Mouse (Mus musculus) neural tube, embryonic 11.5 days (tissue): ENCODE measurements around the gene Slc22a5. TPM values are rescaled to one million over a fixed set of nuclear protein-coding genes. Genes with fewer than 3 reads are reported as not detected.

Source experiments
- ATAC-seq: fragments of 200-750 bp; cut with Nextera tagmentation; 2 replicates; pipeline ENCODE4 v1.8.0; 2017; ENCODE audit warnings: moderate number of reproducible peaks, mild to moderate bottlenecking, moderate TSS enrichment, moderate library complexity; ENCODE audit not compliant: insufficient read depth, low FRiP score, low TSS enrichment
- DNase-seq: peaks from one replicate; pipeline ENCODE4 v3.0.0-alpha.2; 2015; ENCODE audit warnings: low spot score
- H3K27ac ChIP-seq: fragments of 300-500 bp; sonication (generic); 2 replicates; pipeline ENCODE4 v1.5.1; 2014; ENCODE audit warnings: low read depth, mild to moderate bottlenecking, low read length
- H3K27me3 ChIP-seq: fragments of 300-500 bp; sonication (generic); 2 replicates; pipeline ENCODE4 v1.6.1; 2014; ENCODE audit warnings: mild to moderate bottlenecking, low read length, mixed read lengths; ENCODE audit not compliant: control insufficient read depth, insufficient read depth
- H3K36me3 ChIP-seq: fragments of 300-500 bp; sonication (generic); 2 replicates; pipeline ENCODE4 v1.6.1; 2014; ENCODE audit warnings: mild to moderate bottlenecking, low read length, moderate library complexity, mixed read lengths; ENCODE audit not compliant: control insufficient read depth, insufficient read depth
- H3K4me1 ChIP-seq: fragments of 300-500 bp; sonication (generic); 2 replicates; pipeline ENCODE4 v1.6.1; 2014; ENCODE audit warnings: low read length, mixed read lengths; ENCODE audit not compliant: control insufficient read depth, insufficient read depth
- H3K4me2 ChIP-seq: fragments of 300-500 bp; sonication (generic); 2 replicates; pipeline ENCODE4 v1.6.1; 2014; ENCODE audit warnings: low read depth, mild to moderate bottlenecking, moderate library complexity
- H3K4me3 ChIP-seq: fragments of 300-500 bp; sonication (generic); 2 replicates; pipeline ENCODE4 v1.5.1; 2014; ENCODE audit warnings: low read depth, low read length
- H3K9ac ChIP-seq: fragments of 300-500 bp; sonication (generic); 2 replicates; pipeline ENCODE4 v1.6.1; 2014; ENCODE audit warnings: mild to moderate bottlenecking, low read length
- H3K9me3 ChIP-seq: fragments of 300-500 bp; sonication (generic); 2 replicates; pipeline ENCODE4 v1.6.1; 2016; ENCODE audit warnings: low read length; ENCODE audit not compliant: control insufficient read depth
- WGBS: fragments of 180-500 bp; shearing (Covaris S2); extraction: QIAGEN DNeasy Blood & Tissue Kit; methylation state at CpG from one replicate; pipeline ENCODE4 v1.1.7; 2014; 5-methylcytosine and 5-hydroxymethylcytosine counted together
- polyA plus RNA-seq: library from polyadenylated mRNA; unstranded; fragments of >200 nt; fragmentation: Nextera tagmentation; extraction: Ambion mirVana; gene quantifications from 2 replicates; pipeline ENCODE4 v1.2.1, GENCODE M21; 2014

Gene Slc22a5
- polyA plus RNA-seq, 1 experiment from 2014 or later, result 7.8 TPM

DNA sequence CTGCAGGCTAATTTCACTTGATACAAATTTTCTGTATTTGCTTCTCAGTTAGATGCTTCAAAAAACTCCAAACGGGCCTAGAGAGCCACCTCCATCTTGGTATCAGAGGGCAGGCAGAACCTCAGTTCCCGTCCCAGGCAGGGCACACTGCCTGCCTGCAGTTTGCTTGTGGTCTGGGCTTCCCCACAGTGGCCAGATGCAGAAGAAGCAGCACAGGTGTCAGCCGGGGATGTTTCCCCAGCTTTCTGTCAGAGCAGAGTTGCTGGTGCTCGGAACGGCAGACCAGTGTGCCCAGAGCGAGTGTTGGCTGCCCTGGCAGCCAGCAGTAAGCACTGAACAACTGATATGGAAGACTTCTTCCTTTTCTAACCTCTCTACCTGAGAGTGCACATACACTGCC is 52.3 kb downstream of the Slc22a5 start:
- Histone ChIP-seq H3K9ac (no peak overlapping the region), H3K27me3 (no peaks in the 10 kb centered on the region), H3K4me2 (no peak overlapping the region), H3K36me3 (no peaks in the 10 kb centered on the region), H3K4me1 (no peaks in the 10 kb centered on the region), H3K9me3 (no peaks in the 10 kb centered on the region), H3K4me3 (no peak overlapping the region), H3K27ac (no peak overlapping the region)
- WGBS, result 69% methylated on average over 6 of the region's 6 CpGs
- ATAC-seq (no peak), DNase-seq (no peak)

DNA sequence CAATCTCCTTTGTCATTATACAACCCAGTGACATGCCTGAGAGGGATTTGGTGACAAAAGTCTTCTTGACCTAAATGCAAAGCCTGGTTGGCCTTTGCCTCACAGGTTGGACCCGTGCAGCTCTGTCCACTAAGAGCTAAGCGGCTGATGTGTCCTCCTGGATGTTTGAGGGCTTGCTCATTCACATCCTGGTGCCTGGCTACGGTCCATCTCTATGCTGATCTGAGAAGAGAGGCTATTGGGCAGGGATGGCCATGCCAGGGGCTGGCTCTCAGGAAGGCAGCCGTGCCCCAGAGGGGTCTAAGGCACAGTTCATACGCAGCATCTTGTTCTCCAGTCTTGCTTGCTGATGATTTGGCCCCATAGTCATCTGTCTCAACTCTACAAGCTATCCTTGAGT is 53.7 kb downstream of the Slc22a5 start:
- H3K4me1 ChIP-seq, result no peaks in the 10 kb centered on the region
- no peak overlapping the region for H3K27ac ChIP-seq
- no peak overlapping the region for H3K4me2 ChIP-seq
- H3K9ac ChIP-seq, result no peak overlapping the region
- no peaks in the 10 kb centered on the region for H3K9me3 ChIP-seq
- no peak overlapping the region for H3K4me3 ChIP-seq
- H3K27me3 ChIP-seq, result no peaks in the 10 kb centered on the region
- H3K36me3 ChIP-seq, result no peaks in the 10 kb centered on the region
- DNase-seq (no peak), ATAC-seq (no peak)
- 94% methylated on average over 5 of the region's 5 CpGs for WGBS

DNA sequence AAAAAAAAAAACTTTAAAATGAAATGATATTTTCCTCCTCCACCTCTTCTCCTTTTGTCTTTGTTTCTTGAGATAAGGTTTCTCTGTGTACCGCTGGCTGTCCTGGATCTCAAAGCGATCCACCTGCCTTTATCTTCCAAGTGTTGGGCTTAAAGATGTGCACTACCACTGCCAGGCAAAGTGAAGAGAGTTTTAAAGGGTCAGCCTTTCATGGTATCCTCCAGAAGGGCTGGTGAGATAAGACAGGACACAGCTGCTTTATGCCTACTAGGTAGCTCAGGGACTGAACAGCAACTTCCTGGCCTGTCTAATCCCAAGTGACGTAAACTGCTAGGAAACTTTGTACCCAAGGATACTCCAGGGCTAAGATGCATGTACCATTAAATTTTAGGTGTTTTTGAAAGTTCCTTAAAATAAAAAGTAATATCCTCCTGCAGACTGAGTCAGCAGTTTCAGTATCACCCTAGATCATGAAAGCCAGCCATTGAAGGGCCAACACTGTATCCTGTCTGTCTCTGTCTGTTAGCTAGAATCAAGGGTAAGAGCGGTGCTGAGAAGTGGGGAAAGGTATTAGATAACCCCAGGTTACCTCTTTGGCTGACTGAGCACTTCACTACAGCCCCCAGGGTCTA is 56.0 kb downstream of the Slc22a5 start:
- no peak for ATAC-seq
- H3K27me3 ChIP-seq, result no peaks in the 10 kb centered on the region
- no peak overlapping the region for H3K27ac ChIP-seq
- H3K9ac ChIP-seq, result no peak overlapping the region
- no peak overlapping the region for H3K4me2 ChIP-seq
- H3K4me3 ChIP-seq, result no peak overlapping the region
- no peaks in the 10 kb centered on the region for H3K9me3 ChIP-seq
- 96% methylated on average over 4 of the region's 4 CpGs for WGBS
- DNase-seq, result no peak
- H3K36me3 ChIP-seq, result no peaks in the 10 kb centered on the region
- H3K4me1 ChIP-seq, result no peaks in the 10 kb centered on the region

DNA sequence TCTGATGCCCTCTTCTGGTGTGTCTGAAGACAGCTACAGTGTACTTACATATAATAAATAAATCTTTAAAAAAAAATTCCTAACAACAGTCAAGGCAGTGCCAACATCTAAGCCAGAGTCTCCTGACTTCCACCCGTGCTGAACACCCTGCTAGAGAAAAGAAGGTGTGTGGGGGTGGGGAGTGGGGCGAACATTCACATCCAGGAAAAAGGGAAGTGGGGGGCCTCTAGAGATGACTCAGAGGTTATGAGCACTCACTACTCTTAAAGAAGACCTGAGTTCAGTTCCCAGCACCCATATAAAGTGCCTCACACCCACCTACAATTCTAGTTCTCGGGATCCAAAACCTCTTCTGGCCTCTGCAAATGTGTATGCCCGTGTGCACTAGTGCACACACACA is 66.1 kb downstream of the Slc22a5 start:
- Histone ChIP-seq H3K9ac (no peak overlapping the region), H3K9me3 (no peaks in the 10 kb centered on the region), H3K36me3 (no peaks in the 10 kb centered on the region), H3K4me1 (no peaks in the 10 kb centered on the region), H3K27me3 (no peaks in the 10 kb centered on the region), H3K4me2 (no peak overlapping the region), H3K4me3 (no peak overlapping the region), H3K27ac (no peak overlapping the region)
- no peak for DNase-seq
- 83% methylated on average over 4 of the region's 4 CpGs for WGBS
- ATAC-seq, result no peak

DNA sequence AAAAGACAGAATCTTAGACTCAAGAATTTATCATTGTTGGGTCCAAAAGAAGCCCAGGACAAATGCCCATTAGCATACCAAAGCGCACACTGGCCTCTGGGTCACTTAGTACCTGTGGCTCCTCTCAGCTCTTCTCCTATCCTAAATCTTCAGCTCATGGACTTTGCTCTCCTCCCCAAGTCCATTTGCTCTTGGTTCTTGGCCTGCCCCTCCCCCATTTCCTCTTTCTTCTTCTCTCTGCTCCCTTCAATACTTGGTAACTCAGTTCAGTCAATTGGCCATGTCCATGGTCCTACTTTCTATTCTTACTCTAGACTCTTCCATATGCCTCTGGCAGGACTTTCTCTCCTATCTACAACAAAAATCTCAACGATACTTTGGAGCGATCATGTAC is 69.5 kb downstream of the Slc22a5 start:
- Histone ChIP-seq H3K4me1 (no peaks in the 10 kb centered on the region), H3K27ac (no peak overlapping the region), H3K9me3 (no peaks in the 10 kb centered on the region), H3K4me2 (no peak overlapping the region), H3K36me3 (no peaks in the 10 kb centered on the region), H3K9ac (no peak overlapping the region), H3K27me3 (no peaks in the 10 kb centered on the region), H3K4me3 (no peak overlapping the region)
- no peak for DNase-seq
- 91% methylated on average over 3 of the region's 3 CpGs for WGBS
- ATAC-seq, result no peak

DNA sequence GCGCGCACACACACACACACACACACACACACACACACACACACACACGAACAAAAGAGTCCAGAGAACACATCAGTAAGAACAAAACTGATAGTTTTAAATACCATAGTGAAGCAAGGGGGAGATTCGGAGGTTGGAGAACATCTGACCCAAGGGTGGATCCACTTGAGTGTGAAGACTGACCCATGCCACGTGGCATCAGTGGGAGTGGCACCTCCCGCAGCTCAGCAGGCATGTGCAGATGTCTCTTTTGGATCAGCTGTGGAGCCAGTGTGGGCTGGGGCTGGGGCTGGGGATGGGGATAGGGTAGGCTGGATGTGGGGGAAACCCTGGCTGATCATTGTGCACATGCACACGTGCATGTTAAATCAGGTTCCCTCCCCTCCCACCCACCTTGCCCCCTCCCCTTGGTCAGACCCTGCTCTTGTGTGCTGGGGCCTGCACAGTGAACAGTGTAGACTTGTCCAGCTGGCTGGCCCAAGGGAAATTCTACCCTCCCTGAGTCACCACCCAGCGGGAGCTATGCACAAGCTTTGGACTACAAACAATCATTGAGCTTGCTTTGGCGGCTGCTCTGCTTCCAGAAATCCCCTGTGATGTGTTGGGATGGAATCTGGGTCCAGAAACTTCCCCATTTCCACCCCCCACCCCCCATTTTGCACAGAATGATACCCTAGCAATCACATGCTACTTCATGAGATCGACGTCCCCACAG is 70.1 kb downstream of the Slc22a5 start:
- Histone ChIP-seq H3K36me3 (no peaks in the 10 kb centered on the region), H3K27ac (no peak overlapping the region), H3K9me3 (no peaks in the 10 kb centered on the region), H3K4me1 (no peaks in the 10 kb centered on the region), H3K27me3 (no peaks in the 10 kb centered on the region), H3K4me2 (no peak overlapping the region), H3K9ac (no peak overlapping the region), H3K4me3 (no peak overlapping the region)
- ATAC-seq (no peak), DNase-seq (no peak)
- WGBS, result 82% methylated on average over 11 of the region's 11 CpGs

DNA sequence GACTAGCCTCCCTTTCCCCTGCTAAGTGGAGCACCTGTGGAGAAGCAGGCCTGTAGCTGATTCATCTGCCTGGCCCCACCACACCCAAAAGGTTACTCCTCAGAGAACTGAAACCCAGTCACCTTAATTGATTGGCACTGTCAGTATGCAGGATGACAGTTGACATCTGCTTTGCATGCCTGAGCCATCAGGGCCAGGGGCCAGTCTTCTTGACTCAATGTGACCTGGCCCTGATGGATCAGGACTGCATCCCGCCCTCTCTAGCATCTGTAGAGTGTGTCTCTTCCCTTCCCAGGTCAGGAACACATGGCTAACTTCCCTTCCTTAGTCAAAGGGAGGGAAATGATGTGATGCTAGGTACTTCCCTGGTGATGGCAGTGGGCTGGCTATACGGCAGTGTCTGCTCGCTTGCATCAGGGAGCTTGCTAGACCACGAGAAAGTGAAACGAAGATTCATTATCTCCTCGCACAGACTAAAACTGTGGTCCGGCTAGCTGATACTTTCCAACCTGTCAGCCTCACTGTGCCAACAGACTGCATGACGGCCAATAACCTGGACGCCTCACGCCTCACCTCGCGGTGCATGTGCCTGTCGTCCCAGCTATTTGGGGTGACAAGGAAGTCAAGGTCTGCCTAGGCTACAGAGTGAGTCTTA is 70.8 kb downstream of the Slc22a5 start:
- Histone ChIP-seq H3K4me2 (no peak overlapping the region), H3K4me3 (no peak overlapping the region), H3K27me3 (no peaks in the 10 kb centered on the region), H3K4me1 (no peaks in the 10 kb centered on the region), H3K36me3 (no peaks in the 10 kb centered on the region), H3K9me3 (no peaks in the 10 kb centered on the region), H3K9ac (no peak overlapping the region), H3K27ac (no peak overlapping the region)
- ATAC-seq, result no peak
- 89% methylated on average over 13 of the region's 13 CpGs for WGBS
- no peak for DNase-seq

DNA sequence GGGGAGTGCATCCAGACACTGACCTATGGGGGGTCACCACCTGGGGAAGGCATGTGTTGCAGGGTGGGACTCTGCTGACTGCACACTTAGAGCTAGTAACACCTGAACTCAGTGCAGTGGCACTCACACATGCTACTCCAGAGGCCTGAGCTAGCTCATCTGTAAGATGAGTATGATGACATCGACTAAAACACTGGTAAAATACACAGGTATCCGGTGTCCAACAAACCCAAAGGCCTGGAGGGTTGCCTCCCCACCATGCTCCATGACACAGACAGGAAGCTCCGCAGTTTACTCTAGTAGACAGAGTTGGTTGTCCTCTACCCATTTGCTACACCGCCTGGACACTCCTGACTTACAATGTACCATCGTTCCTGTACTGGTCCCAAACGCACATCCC is 71.9 kb downstream of the Slc22a5 start:
- no peaks in the 10 kb centered on the region for H3K27me3 ChIP-seq
- no peaks in the 10 kb centered on the region for H3K9me3 ChIP-seq
- ATAC-seq, result no peak
- H3K27ac ChIP-seq, result no peak overlapping the region
- H3K4me1 ChIP-seq, result no peaks in the 10 kb centered on the region
- WGBS, result 88% methylated on average over 6 of the region's 6 CpGs
- H3K4me2 ChIP-seq, result no peak overlapping the region
- DNase-seq, result no peak
- no peak overlapping the region for H3K9ac ChIP-seq
- H3K4me3 ChIP-seq, result no peak overlapping the region
- no peaks in the 10 kb centered on the region for H3K36me3 ChIP-seq

DNA sequence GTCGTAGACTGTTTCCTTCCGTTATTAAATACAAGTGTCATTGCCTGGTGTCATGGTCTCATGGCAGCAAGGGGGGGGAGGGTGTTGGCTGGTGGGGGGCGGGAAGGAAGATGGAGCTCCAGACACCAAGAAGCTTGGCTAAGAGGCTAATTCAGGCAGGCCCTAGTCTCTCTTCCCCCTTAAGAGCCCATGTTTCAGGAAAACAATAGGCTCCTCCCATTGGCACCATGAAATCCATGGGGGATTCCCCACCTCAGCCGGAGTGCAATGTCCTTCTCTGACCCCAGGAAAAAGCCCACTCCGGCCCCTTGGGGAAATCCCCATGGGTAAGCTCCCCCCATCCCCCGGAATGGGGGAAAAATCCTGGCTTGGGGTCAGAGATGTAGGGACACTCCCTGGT is 72.7 kb downstream of the Slc22a5 start:
- no peak for DNase-seq
- H3K4me2 ChIP-seq, result no peak overlapping the region
- no peaks in the 10 kb centered on the region for H3K4me1 ChIP-seq
- H3K27ac ChIP-seq, result no peak overlapping the region
- H3K27me3 ChIP-seq, result no peaks in the 10 kb centered on the region
- no peaks in the 10 kb centered on the region for H3K9me3 ChIP-seq
- H3K36me3 ChIP-seq, result no peaks in the 10 kb centered on the region
- 62% methylated on average over 6 of the region's 6 CpGs for WGBS
- H3K9ac ChIP-seq, result no peak overlapping the region
- no peak for ATAC-seq
- no peak overlapping the region for H3K4me3 ChIP-seq
